14 mouse cellular contexts compared by ENCODE assay signal in genomic region chr9:47405547-47405946, GRCm38 (mm10).
"Had no signal": no experiment of that assay in that cellular context is flagged by ENCODE, and none has a peak within 500 bp of the region (broad histone marks: within the 10 kb centered on the region; RNA-seq: fewer than 3 reads in every experiment).

No protein-coding gene starts in this region.

- H3K27me3 ChIP-seq: neural tube, embryonic 12.5 days had no signal

- H3K9ac ChIP-seq: lung, embryonic 14.5 days; midbrain, embryonic 13.5 days; midbrain, embryonic 15.5 days; neural tube, embryonic 12.5 days; stomach, embryonic 15.5 days had no signal

- H3K9me3 ChIP-seq: midbrain, embryonic 13.5 days; midbrain, embryonic 15.5 days; neural tube, embryonic 12.5 days; stomach, embryonic 15.5 days had no signal

- H3K4me3 ChIP-seq: midbrain, embryonic 13.5 days; midbrain, embryonic 15.5 days; neural tube, embryonic 12.5 days; stomach, embryonic 15.5 days had no signal

- H3K36me3 ChIP-seq: midbrain, embryonic 13.5 days; midbrain, embryonic 15.5 days; neural tube, embryonic 12.5 days; stomach, embryonic 15.5 days had no signal

- ATAC-seq: midbrain, embryonic 13.5 days; midbrain, embryonic 15.5 days had no signal

- DNase-seq: lung, adult 18-20 months; lung, embryonic 14.5 days; lung, postnatal 10 days; lung, postnatal 4 days; right cerebral cortex, postnatal 14 days; thymus, adult 2 months; thymus, postnatal 25 days; thymus, postnatal 4 days had no signal

- H3K4me2 ChIP-seq: lung, embryonic 14.5 days; midbrain, embryonic 11.5 days; midbrain, embryonic 13.5 days; midbrain, embryonic 15.5 days; neural tube, embryonic 12.5 days; stomach, embryonic 15.5 days had no signal

- H3K27ac ChIP-seq: midbrain, embryonic 13.5 days; midbrain, embryonic 15.5 days; neural tube, embryonic 12.5 days; stomach, embryonic 15.5 days; stomach, postnatal 0 days had no signal
